Mouse (Mus musculus): ENCODE results near the gene Ak2.

Gene Ak2

DNA sequence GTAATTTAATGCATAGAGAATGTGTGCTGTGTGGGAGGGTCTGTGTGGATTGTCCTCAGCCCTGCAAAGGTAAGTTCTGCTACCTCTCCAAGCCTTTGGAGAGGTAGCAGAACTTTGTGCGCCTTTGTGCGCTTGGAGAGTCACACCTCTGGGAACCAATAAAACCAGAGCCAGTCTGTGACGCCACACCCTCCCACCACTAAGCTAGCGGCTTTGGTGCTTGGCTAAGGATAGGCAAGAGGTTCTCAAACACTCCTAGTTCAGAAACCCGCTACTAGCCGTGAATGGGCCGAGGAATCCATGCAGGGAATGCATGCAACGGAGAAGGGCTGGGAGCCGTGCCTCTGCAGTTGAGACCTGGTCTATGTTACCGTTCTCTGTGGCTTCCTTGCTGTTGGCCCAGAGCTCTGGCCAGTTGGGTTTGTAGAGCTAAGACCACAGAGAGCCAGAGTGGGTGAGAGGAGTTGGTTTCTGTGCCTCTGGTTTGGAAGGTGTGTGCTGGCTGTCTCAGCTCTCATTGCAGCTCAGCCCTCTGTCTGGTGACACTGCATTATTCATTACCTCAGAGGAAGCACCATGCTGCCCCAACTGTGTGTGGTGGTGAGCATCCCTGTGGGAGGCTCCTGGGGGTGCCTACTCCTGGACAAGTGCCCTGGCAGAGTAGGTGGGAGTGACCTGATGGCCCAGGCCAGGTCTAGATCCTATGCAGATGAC is 21.6 kb downstream of the Ak2 start:
- no peak for DNase-seq (ENCODE audit: low read depth)

DNA sequence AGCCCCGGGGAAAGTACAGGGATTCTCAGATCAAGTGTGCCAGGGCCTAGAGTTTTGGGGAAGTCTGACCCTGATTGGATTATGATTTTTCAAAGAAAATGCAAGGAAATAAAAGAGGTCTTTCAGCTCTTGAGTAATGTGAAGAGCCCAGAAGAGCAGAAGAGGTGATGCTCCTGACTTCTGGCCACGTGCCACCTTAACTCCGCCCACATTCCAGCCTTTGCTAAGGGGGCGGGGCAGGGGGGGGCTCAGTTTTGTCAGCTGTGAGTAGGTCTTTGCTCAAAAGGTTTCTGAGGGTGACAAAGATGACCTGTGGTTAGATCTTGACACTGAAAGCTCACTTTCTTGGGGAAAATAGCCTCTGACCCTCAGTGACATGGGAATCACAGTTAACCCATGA is 24.6 kb downstream of the Ak2 start:
- DNase-seq (ENCODE audit: low read depth), result no peak

DNA sequence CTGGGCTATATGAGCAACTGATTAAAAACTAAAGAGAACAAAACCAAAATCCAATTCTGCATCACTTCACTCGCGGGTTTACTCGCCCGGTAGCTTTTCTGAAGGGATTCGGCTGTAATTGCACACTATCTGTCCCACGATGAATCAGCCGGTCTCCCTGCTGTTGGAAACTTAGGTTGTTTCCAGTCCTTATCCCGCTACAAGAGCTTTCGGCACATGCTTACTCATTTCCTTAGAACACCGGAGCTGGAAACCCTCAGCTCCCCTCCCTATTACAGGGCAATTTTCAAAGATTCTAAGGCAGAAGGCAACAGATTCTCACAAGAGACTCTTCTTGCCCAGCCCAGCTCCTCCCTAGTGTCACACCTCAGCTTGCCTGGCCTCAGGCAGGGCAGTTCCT is 25.4 kb downstream of the Ak2 start:
- no peak for DNase-seq (ENCODE audit: low read depth)

DNA sequence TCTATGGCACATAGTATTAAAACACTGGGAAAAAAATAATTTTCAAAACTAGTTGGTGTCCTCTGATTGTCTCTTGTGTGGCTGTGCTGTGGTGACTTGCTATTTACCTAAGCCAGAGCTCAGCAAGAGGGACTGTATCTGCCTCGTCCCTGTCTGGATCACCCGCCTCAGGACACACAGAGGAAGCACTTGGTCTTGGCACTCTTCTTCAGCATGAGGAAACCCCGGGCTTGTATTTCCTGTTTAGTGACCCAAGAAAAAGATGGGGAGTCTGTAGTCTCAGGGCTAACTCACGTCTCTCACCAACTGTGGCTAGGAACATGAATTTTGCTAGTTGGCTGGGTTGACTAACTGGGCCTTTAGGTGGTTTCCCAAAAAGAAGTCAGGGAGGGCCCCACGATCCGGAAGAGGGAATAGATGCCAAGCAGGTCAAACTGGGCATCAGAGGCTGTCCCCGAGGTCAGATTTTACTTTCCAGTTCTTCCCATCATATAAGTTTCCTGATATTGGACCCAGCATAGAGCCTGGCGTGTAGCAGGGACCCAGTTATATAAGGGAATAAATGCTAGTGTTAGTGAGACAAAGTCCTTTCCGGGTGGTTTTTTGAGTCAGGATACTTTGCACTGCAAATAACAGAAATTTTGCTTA is 27.2 kb downstream of the Ak2 start:
- no peak for DNase-seq (ENCODE audit: low read depth)

DNA sequence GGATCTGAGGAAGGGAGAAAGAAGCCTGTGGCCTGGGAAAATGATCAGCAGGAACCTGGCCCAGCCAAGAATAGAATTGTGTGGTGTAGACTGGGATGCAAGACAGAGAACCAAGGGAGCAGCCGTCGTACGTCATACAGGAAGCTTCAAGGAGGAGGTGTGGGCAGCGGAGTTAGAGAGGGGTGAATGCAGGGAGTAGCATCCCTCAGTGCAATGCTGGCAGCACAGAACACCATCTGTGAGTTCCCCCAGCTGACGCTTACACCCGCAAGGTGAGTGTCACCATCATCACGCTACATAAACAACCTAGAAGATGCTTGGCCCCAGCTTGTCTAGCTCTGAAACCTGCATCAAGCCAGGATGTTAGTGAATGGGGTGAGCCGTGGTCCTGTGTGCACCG is 28.0 kb downstream of the Ak2 start:
- DNase-seq (ENCODE audit: low read depth), result no peak

DNA sequence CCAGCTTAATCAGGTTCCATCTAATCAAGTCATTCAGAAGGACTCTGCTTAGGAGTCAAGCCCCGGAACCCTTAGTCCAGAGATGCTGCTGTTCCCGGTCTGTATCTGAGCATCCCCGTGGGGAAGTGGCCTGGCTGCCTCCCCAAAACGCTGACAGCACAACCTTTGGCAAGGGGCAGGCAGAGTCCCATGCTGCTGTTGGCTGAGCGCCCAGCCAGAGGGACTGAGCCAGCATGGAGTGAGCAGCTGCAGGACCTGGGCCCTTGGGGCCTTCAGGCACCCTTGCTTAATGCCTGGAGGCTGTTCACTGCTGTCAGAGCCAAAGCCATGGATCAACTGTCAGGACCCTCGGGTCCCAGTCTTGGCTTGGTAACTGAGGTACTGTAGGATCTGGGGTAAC is 28.7 kb downstream of the Ak2 start:
- no peak for DNase-seq (ENCODE audit: low read depth)

DNA sequence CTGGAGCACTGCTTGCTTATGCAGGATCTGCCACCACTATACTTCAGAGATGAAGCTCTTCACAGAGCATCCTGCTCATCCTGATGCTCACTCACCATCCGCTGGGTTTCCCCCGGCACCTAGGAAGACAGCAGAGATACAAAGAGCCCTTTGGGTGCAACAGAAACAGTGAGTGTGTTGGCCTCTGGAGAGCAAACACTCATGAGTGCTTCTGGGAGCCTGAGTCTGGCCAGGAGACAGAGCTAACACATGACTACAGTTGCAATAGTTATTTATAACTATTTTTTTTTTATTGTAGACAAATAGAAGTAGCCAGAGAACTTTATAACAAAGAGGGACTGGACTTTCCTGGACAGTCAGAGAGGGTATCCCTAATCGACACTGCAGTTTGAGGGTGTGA is 29.7 kb downstream of the Ak2 start:
- DNase-seq (ENCODE audit: low read depth), result no peak

DNA sequence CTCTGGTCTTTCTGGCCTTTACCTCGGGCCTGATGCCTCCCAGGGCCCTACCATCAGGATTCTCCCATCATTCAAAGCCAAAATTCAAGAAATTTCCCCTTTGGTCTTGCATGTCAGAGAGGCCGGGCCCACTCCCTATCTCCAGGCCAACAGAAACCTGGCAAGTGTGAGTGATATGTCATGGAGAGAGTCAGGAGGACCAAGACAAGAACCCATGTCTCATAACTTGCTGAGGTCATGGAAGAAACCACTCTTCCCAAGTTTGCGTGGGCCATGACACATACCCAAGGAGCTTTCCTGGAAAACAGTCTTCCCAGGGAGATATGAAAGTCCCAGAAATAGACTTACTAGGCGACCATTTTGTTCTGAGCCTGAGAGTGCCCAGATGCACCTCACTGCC is 30.1 kb downstream of the Ak2 start:
- no peak for DNase-seq (ENCODE audit: low read depth)

DNA sequence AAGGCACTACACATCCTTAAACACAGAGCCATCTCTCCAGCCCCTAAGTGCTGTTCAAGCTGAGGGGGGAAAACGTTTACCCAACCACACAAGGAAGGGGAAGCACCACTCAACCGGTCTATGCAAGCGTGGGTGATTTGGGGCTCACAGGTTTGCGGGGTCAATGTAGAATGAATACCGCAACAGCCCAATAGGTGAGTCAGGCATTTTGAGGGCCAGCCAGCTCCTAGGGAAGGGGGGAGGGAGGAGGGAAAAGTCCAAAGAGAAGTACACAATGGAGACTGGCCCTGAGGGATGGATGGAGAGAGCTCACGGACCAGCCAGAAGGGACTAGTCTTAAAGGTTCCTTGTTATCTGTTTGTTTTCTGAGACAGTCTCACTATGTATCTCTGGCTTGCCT is 32.1 kb downstream of the Ak2 start:
- no peak for DNase-seq (ENCODE audit: low read depth)

DNA sequence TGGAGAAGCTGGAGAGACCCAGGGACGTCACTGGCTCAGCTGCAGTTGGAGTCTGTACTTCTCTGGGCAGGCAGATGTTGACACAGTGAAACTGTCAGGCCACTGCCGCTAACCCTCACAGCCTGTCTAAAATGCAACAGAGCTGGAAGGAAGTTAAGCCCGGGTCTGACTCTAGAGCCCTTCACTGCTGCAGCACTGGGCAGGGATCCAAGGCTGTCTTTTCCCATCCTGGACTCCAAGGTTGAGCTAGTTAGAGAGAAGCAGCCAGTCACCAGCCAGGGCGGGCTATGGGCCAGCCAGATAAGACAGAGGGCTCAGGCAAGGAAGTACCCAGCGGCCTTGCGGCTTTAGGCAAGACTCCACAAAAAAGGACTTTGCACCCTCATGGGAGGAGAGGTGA is 33.0 kb downstream of the Ak2 start:
- no peak for DNase-seq (ENCODE audit: low read depth)

DNA sequence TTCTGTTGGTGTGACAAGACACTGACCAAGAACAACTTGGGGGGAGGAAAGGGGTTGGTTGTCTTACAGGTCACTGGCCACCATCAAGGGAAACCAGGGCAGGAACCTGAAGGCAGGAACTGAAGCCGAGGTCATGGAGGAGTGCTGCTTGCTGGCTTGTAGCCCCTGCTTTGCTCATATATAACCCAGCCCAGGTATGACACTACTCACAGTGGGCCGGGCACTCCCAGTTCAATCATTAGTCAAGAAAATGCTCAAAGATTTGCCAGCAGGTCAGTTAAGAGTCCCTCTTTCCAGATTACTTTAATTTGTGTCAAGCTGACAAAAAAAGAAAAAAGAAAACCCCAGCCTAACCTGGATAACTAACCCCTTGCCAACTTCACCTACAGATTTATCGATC is 33.9 kb downstream of the Ak2 start:
- DNase-seq (ENCODE audit: low read depth), result no peak

DNA sequence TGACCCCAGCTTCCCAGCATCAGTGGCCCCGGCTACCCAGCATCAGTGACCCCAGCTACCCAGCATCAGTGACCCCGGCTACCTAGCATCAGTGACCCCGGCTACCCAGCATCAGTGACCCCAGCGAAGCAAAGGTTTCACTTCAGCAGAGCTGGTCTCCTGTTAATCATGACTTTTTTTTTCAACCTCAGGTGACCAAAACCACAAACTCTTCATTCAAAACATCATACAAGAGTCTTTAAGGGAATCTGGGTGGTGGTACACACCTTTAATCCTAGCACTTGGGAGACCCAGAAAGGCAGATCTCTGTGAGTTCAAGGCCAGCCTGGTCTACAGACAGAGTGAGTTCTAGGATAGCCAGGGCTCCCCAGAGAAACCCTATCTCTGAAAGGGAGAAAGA is 39.0 kb downstream of the Ak2 start:
- DNase-seq (ENCODE audit: low read depth), result no peak

DNA sequence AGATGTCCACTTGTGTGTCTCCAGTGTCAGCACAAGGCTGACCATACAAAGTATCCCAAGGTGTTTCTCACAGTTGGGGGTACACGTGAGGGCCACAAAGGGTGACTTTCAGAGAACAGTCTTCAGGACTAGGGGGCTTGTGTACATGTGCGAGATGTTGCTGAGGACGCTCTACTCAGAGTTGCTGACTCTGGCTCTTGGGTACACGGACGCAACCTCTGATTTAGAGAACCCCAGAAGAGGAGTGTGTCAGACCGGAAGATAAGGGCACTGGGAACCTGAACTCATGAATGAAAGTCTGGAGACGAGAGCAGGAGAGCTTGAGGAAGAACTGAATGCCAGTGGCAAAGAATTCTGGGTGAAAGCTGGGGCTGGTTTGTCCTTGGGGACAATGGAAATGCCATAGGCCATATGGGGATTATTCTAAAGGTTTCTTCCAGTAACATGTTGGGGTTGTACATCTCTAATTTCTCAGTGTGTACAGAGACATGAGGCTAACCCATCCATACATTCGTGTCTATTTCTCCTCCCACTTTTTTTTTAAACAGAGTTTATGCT is 39.7 kb downstream of the Ak2 start:
- no peak for DNase-seq (ENCODE audit: low read depth)

DNA sequence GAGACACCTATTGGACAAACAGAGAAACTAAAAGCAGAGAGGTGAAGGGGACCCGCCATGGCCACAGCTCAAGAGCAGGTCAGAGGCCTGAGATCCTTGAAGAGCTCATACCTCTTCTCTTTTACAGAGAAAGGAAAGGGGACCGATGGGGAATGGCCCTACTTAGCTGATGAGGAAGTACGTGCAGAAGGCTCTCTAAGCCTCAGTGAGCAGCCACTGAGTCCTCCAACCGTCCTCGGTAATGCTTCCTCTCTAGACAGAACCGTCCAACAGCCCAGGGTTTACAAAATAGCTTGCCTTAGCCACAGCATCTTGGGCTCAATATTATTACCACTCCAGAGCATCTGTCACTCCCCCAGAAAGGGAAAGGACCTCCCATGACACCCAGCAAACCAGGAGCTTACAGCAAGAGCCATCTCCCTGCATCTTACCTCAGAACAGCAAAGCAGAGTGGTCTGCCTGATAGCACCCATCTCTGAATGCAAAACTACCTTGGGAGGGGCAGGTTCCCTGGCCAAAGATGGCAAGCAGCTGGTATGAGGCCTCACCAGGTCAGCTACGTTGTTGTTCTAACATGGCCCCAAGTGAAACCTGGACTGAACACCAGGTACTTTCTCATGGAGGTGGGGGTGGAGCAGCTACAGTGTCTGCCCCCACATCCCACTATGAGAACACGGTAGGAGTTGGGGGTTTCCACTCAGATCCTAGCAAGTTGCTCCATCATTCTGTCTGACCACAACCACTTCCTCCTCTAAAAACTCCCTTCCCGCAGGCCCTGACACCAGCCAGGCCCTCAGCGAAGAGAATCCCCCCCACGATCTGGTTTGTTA is 40.6 kb downstream of the Ak2 start:
- DNase-seq (ENCODE audit: low read depth), result no peak

DNA sequence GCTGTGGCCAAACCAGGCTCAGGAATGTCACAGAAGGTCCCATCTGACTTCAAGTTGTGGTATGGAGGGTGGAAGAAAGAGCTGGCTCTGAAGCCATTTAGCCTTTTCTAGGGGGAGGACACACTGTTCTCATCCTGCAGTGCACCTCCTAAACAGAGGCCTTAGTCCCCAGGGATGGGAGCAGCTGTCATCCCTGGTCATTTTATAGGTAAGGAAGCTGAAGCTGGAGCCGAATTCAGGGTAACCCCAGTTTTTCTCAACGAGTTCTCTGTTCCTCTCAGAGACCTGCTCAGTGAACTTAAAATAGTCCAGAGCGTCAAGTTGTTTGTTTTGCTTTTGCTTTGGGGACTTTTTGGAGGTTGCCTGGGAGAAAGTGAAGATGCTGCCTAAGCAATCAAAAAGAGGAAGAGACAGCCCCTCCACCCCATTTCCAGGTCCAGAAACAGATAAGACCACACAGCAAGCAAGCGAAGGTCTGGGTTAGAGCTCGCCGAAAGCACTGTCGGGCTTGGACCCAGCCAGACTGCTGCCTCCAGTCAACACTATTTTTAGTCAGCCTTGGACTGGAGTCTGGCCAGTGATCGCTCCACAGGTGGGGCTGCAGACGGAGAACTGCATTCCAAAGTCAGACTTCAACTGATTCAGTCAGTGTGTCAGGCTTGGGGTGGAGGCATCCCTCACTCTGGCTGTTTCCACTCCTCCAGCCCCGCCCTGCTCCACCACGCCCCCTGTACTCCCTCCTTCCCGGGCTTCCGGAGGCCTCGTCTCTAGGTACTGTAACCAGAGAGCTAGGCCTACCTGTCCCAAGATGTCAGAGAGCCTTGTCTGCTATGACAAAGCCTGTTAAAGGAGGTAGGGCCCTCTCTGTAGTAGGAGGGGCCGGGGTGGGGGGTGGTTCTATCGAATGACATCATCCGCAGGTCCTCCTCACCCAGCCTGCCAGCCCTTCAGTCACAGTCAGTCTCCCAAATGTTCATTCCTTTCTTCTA is 41.5 kb downstream of the Ak2 start:
- no peak for DNase-seq (ENCODE audit: low read depth)

DNA sequence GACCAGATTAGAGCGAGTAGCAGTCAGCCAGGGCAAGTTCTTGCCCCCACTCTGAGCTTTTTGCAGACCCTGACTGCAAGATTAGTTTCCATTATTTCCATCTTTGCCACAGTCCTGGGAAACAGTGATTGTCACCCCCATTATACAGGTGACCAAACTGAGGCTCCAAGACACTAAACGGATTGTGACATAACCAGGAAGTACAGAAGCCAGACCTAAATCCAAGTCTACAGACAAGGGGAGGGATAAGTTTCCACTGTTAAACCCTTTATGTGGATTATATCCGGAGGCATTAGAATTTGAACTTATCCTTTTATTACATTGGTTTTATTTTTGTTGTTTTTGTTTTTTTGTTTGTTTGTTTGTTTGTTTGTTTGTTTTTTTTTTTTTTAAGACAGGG is 42.5 kb downstream of the Ak2 start:
- no peak for DNase-seq (ENCODE audit: low read depth)

DNA sequence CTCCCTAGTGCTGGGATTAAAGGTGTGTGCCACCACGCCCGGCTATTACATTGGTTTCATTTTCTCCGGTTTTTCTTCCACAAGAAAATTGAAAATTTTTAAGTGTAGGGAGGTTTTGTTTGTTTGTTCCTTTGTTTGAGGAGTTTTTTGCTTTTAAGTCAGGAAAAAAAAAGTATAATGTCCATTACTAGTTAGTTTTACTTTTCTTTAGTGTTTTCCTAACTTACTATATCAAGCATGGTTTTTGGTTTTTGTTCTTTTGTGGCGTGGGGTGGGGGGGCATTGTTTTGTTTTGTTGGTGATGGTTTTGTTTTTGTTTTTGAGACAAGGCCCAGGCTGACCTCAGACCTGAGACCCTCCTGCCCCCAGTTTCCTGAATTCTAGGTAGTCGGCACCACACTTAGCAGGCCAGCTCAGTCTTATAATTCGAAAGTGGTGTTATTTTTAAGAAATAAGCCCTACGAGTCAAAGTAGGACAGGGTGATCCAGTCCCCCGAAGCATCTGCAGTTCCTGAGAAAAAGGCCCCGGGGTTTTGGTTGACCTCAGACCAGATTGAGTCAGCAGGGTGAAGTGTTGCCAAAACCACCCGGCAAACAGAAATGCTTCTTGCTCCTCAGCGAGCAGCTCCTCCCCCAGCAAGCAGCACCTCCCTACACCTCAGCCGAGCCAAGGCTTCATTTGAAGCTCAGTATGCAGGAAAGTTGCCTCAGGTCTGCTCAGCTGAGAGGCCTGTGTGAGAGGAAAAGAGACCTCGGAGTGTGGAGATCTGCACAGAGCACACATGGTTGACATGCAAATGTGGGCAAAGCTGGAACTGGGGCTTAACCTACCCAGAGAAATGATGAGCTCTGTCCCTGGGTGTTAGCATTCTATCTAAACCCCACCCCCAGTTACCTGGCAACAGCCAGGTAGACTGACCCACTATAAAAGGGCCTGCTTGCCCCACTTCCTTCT is 43.2 kb downstream of the Ak2 start:
- DNase-seq (ENCODE audit: low read depth), result no peak

DNA sequence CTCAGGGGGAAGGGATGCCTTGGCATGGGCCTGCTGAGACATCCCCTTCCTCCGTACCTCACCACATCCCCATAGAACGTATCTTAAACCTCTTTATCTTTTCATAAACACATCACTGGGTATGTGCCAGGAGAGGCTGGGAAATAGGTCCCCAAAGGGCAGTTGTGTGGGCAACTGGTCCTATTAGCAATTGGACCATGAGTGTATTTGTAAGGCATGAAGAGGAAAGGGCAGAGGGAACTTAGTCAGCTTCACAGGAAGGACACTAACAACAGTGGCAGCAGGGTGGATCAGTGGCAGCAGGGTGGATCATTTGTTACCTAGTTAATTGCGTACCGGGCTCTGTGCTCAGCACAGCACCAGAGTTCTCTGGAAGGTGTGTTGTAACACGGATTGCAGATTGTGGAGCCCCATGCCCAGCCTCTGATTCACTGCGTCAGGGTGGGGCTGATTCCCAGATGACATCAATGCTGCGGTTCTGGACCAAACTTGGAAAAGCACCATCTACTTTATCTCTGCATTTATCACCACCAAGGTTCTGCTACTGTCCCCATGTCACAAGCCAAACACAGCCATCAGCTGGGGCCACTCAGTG is 44.2 kb downstream of the Ak2 start:
- DNase-seq (ENCODE audit: low read depth), result no peak

DNA sequence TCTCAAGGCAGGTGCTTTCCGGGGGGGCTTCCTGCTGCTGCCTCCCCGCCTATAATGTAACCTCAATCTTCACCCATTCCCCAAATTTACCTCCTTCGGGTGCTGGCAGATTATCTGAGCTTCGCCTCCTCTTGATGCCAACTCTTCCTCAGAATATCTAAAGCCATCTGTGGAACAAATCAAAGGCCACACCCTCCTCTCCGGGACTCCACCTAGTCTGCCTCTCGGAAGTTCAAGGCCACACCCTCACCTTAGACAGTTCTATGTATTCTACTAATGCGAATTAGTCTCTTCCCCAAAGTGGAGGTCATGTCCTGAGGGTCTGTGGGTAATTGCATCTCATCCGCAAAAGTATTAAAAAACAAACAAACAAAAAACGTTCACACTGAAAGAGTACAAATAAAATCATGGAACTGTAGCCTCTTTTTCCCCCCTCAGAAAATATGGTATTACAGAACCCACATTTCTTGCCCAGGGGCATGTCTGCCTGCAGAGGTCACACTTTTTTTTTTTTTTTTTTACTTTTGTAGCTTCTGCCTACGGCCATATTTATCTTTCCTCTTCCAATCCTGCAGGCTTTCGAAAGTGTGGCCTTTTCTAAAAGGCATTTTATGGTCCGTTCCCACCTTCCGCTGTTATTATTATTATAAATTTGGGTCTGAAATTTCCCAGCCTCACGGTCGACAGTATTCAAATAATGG is 56.1 kb downstream of the Ak2 start:
- no peak for DNase-seq (ENCODE audit: low read depth)

Measured in c-Kit-positive CD71-negative TER-119-negative erythroid progenitor cells, embryonic 14.5 days (primary cell).